Comparison of ENCODE assay signal across 9 mouse cellular contexts in genomic region chr14:56313969-56314368, GRCm38 (mm10). TPM values are rescaled to one million over a fixed set of nuclear protein-coding genes. Genes with fewer than 3 reads are reported as not detected.
DNase-seq lines count a peak whose midpoint lies in the region; ATAC-seq lines count a peak whose summit lies in the region.
"Had no signal": no experiment of that assay in that cellular context is flagged by ENCODE, and none has a peak within 500 bp of the region (broad histone marks: within the 10 kb centered on the region; RNA-seq: fewer than 3 reads in every experiment).

No protein-coding gene starts in this region.

- peak; percentile 19 for DNase-seq in lung, postnatal 10 days
- DNase-seq in lung, postnatal 36 days: no peak
- peak; percentile 36 for DNase-seq in brain, adult 2 months (ENCODE audit: low read depth, low spot score)
- DNase-seq in gastrocnemius, postnatal 10 days: peak; percentile 48
- DNase-seq in ovary, postnatal 14 days (ENCODE audit: low spot score): peak; percentile 26
- no peak for DNase-seq in layer of hippocampus, postnatal 36 days

- ATAC-seq in megakaryocyte, adult 5-6 weeks (ENCODE audit: poor library complexity, severe bottlenecking): no peak

RNA-seq across cellular contexts. Expression of gene Atp12a, which starts 50.9 kb away (rescaled TPM):
- total RNA-seq in gastrocnemius, postnatal 10 days (2021): not detected
- total RNA-seq in layer of hippocampus, postnatal 36 days (2021): not detected
- not detected in 2 replicates for total RNA-seq in megakaryocyte, adult 5-6 weeks (2015)
- total RNA-seq in megakaryocyte, adult 5-6 weeks (2017): not detected in 2 replicates
- total RNA-seq: heart, postnatal 25 days; layer of hippocampus, postnatal 25 days had no signal

RNA-seq across cellular contexts. Expression of gene Gzmb, which starts 51.9 kb away (rescaled TPM):
- total RNA-seq in gastrocnemius, postnatal 10 days (2021): not detected
- total RNA-seq in layer of hippocampus, postnatal 36 days (2021): not detected
- total RNA-seq in megakaryocyte, adult 5-6 weeks (2015): 1.8 and 2.1 TPM in 2 replicates
- total RNA-seq in megakaryocyte, adult 5-6 weeks (2017): 1.7 and 2.1 TPM in 2 replicates
- total RNA-seq: heart, postnatal 25 days; layer of hippocampus, postnatal 25 days had no signal

Comparison
In these comparisons a context has a peak if more than half of its experiments do, and no peak if none do; other contexts are left out.
1. DNase-seq: peak in lung, postnatal 10 days (single experiment), brain, adult 2 months (single experiment), gastrocnemius, postnatal 10 days (single experiment) and ovary, postnatal 14 days (single experiment); none in lung, postnatal 36 days (single experiment) and layer of hippocampus, postnatal 36 days (0 of 2).